Mouse (Mus musculus) gastrocnemius, adult 2 months (tissue): ENCODE data around the gene Ccdc115. TPM values are rescaled to one million over a fixed set of nuclear protein-coding genes. Genes with fewer than 3 reads are reported as not detected.

Experiments
- DNase-seq: peaks from one replicate; pipeline ENCODE4 v3.0.0; 2022
- H3K27ac ChIP-seq: fragments of 200-600 bp; 2 replicates; pipeline ENCODE4 v1.8.1; 2022; ENCODE audit warnings: mild to moderate bottlenecking
- H3K4me3 ChIP-seq: fragments of 200-600 bp; 2 replicates; pipeline ENCODE4 v1.8.1; 2022; ENCODE audit warnings: mild to moderate bottlenecking, moderate library complexity
- CTCF ChIP-seq: fragments of 200-600 bp; IDR thresholded peaks from 2 replicates; pipeline ENCODE4 v1.8.1; 2022; ENCODE audit warnings: antibody characterized with exemption, mild to moderate bottlenecking, moderate library complexity
- intact Hi-C: fragments of 180-260 bp; cut with DNase I; formaldehyde crosslinking; loops from one replicate; pipeline ENCODE4 v1.15.1; 2025
- total RNA-seq, 2 experiments: library from RNA; stranded (reverse); gene quantifications; 2 replicates each; pipeline ENCODE4 v1.2.3; 2021

Ccdc115 gene
- total RNA-seq, 2 experiments from 2014 or later, result 10.8 to 13.6 TPM

DNA sequence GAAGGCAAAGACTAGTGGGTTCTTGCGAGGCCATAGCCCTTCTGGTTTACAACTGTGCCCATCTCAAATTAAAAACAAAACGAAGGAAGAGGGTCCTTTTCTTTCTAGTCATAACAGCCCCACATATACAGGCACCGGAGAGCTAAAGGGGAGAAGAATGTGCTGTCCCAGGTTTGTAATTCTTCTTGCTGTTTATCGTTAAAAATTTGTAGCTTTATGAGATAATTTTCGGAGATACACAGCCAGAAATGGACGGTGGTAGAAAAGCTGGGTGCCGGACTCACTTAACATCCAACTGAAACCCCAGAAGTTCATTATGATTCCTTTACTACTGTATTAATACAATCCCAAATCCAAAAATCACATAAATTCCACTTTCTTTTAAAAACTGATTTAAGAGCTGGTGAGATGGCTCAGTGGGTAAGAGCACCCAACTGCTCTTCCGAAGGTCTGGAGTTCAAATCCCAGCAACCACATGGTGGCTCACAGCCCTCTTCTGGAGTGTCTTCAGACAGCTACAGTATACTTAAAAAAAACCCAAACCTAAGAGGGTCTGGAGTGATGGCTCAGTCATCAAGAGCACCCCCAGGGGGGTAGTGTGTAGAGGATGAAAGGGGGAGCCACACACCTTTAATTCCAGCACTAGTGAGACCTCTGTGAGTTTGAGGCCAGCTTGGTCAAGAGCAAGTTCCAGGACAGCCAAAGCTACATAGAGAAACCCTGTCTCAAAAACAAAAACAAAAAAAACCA is 3.9 kb downstream of the Ccdc115 start:
- DNase-seq, result no peak
- TF ChIP-seq CTCF, result no peak
- Histone ChIP-seq H3K27ac (peak overlapping the region; percentile 81), H3K4me3 (peak overlapping the region; percentile 80)
- intact Hi-C loops, result loop anchor here (10.0 kb wide), 3 partner anchors 311 to 431 kb away; partner anchors contain the start of genes Fam168b and Plekhb2

DNA sequence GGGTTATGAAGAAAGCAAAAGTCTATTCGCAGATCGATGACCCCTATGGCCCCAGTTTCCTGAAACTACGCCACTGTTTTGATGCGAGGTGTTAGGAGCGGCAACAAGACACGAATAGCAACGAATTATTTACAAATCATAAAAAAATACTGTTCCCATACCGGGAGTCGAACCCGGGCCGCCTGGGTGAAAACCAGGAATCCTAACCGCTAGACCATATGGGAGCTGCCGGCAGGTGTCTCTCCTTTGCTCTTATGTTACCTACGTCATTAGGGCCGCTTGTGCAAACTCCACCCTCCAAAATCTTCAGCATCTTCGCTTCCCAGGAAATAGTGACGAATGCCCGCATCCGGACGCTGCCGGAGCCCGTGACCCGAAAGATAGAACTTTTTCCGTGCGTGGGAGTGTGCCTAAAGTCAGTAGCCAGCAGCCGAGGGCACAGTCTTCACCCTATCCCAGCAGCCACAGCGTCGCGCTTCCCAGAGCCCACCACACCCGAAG is 4.8 kb downstream of the Ccdc115 start:
- DNase-seq, result peak; percentile 82
- TF ChIP-seq CTCF, result no peak
- intact Hi-C loops, result loop anchor here (10.0 kb wide), 3 partner anchors 310 to 430 kb away; partner anchors contain the start of genes Fam168b and Plekhb2
- Histone ChIP-seq H3K27ac (peak overlapping the region; percentile 81), H3K4me3 (peak overlapping the region; percentile 80)

DNA sequence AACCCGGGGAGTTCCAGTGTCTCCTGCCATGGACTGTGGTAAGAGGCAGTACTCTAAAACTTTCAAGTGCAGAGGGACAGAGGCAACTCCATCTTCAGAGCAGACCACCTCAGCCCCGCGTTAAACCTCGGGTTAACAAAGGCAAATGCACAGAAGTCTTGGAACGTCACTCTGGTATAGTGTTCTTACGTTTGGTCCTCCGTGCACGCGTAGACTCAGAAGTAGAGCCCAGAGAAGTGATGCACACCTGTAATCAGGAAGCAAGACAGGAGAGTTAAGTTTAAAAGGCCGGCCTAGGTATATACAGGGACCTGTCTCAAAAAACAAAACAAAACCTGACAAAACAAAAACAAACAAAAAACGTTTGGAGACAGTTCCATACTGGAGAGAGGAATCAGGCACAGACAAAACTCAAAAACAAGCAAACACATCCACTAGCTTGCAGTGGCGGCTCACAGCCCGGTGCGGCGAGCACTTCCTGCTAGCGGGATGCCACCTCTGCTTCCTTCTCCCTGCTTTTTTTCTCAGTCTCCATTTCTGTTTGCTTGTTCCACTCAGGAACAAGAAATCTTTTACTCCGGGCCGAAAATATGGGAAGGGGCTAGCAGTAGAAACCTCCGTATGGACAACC is 5.5 kb downstream of the Ccdc115 start:
- Histone ChIP-seq H3K4me3 (peak overlapping the region; percentile 80), H3K27ac (peak overlapping the region; percentile 81)
- no peak for DNase-seq
- no peak for TF ChIP-seq CTCF
- intact Hi-C loops, result loop anchor here (10.0 kb wide), 3 partner anchors 309 to 429 kb away; partner anchors contain the start of genes Fam168b and Plekhb2

DNA sequence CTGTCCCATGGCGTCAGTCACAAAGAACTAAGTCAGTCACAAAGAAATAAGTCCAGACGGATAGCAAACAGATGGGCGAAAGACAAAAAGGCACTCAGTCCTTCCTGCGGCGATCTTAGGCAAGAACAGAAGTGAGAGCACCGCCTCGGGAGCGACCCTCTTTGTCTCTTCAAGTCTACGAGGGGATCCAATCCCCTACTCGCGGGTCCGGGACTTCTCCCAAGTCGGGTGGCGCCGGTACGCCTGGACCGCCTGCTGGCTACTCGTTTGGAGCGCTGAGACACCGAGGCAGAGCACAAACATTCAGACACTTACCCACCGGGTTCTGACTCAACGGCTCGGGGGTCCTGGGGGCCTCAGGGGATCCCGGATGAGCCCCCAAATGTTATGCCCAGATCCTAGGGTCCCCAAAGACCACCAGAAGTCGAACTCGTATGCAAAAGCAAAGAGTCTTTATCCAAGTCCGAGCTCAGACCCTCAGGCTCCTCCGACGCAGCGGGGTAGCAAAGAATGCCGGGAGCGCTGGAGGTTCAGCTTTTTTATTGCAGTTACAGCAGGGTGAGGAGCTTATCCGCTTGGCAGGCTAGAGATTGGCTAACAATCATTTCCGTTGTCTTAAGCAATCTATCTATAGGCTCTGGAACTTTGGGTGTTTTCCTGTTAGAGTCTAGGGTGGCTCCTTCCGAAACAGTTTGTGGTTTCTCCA is 6.5 kb downstream of the Ccdc115 start:
- peak overlapping the region; percentile 80 for H3K4me3 ChIP-seq
- peak overlapping the region; percentile 77 for H3K27ac ChIP-seq
- no peak for TF ChIP-seq CTCF
- DNase-seq, result peak; percentile 36
- intact Hi-C loops, result loop anchor here (10.0 kb wide), 3 partner anchors 308 to 428 kb away; partner anchors contain the start of genes Fam168b and Plekhb2

DNA sequence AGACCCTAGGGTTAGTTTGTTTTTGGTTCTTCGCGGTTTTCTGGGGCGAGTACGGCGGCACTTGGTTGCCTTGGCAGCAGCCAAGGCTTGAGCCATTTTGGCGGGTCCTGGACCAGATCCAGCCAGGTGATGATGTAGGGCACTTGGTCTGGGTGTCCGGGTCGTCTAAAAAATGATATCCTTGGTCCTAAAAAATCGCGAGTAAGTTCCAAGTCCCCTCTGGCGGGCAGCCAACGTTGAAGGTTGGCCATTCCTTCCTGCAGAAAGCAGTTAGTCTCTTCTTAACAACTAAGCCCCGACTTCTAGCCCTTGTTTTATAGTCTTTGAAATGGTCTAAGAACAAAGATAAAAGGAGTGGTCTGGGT is 7.1 kb downstream of the Ccdc115 start:
- no peak for TF ChIP-seq CTCF
- DNase-seq, result peak; percentile 50
- peak overlapping the region; percentile 77 for H3K27ac ChIP-seq
- peak overlapping the region; percentile 80 for H3K4me3 ChIP-seq
- intact Hi-C loops, result loop anchor here (10.0 kb wide), 3 partner anchors 308 to 428 kb away; partner anchors contain the start of genes Fam168b and Plekhb2

DNA sequence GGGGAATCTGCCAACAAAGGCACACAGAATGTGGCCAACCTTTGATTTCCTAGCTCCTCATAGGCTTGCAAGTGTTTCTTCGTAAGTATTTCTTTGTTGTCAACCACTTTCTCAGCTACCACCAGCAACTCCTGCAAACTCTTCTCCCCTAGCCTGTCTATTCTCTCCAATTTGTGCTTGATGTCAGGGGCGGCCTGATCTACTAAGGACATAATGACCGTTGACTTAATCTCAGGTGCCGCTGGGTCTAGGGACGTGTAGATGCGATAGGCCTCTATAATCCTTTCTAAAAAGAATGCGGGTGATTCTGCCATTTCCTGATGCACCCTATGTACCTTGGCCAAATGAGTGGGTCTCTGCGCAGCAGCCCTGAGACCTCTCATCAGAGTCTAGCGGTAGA is 8.0 kb downstream of the Ccdc115 start:
- no peak for TF ChIP-seq CTCF
- no peak overlapping the region for H3K27ac ChIP-seq
- no peak for DNase-seq
- no peak overlapping the region for H3K4me3 ChIP-seq
- intact Hi-C loops, result loop anchor here (10.0 kb wide), 3 partner anchors 307 to 427 kb away; partner anchors contain the start of genes Fam168b and Plekhb2

DNA sequence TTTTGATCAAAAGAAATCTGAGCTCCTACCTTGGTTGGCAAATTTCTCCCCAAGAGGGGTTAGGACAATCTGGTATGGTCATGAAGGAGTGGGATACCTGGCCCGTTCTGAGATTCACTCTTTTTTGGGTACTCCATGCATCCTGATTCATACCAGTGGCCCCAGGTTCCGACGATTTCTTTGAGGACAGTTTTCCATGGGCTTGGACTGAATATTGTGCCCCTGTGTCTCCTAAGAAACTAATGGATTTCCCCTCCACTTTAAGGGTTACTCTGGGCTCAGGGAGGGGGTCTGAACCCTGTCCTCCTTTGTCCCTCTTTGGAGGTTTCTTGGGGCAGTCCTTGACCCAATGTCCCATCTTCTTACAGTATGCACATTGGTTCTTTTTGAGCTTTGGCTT is 8.5 kb downstream of the Ccdc115 start:
- no peak for DNase-seq
- intact Hi-C loops, result loop anchor here (10.0 kb wide), 3 partner anchors 306 to 426 kb away; partner anchors contain the start of genes Fam168b and Plekhb2
- no peak for TF ChIP-seq CTCF
- Histone ChIP-seq H3K27ac (no peak overlapping the region), H3K4me3 (no peak overlapping the region)

DNA sequence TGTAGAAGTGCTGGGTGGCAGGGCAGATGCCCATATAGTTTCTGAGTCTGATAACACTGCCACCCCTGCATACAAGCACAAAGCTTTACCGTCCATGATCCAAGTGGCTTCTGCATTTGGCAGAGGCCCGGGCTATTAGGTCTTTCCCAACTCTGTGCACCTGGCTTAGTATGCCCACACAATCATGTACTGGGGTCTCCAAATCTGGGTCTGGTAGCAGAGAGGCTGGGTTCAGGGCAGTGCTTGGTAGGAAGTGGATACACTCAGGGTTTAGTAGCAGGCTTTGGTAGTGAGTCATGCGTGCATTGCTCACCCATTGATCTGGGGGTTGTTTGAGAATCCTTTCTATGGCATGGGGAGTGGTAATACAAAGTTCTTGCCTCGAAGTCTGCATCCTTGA is 10.2 kb downstream of the Ccdc115 start:
- no peak for TF ChIP-seq CTCF
- H3K27ac ChIP-seq, result no peak overlapping the region
- intact Hi-C loops, result no loop called here
- DNase-seq, result no peak
- H3K4me3 ChIP-seq, result no peak overlapping the region

DNA sequence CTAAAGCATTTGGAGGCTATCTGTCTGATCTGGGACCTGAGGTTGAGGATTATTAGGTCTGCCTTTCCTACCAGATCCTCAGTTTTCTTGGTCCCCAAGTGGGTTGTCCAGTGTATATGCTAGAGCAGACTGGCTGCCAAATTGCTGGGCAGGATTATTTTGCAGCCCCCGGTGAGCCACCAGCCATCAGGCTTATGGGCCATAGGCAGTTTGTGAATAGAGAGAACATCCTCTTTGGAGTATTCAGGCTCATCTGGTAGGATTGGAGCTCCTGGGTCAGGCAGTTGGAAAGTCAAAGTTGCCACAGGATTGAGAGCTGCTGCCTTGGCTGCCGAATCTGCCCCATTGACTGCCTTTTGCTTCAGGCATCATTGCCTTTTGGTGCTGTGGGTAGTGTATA is 11.0 kb downstream of the Ccdc115 start:
- no peak overlapping the region for H3K27ac ChIP-seq
- no peak overlapping the region for H3K4me3 ChIP-seq
- TF ChIP-seq CTCF, result no peak
- DNase-seq, result no peak
- intact Hi-C loops, result no loop called here

DNA sequence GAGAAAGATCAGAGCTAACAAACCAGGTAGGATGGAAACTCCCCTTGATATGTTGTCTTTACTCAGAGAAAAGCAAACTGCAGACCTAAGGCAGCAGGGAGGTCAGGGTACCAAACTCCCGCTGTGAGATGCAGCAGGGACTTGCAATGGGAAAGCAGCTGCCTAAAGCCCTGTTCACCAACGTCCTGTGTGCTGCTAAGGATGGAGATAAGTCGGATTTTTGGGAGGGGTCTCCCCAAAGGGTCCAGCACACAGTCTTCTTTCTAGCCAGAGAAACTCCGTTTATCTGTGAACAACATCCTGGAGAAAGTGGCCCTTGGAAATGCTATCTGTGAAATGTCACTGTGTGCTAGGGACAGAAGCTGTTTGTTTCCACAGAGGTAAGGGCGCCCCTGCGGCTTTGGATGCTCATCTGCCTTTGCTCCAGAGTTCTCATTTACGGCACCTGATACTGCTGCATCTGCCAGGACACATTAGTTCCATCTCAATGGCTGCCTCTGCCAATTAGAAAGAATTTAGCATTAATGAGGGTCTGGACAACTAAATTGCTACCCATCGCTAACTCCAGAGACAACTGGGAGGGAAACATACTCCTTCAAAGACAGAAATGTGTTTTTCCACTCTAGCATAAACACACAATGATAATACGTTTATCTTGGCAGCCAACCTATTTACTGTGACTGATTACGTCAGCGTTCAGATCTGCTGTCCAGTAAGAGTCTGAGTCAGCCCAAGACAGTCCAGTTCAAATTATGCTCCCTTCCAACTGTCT is 40.1 kb downstream of the Ccdc115 start:
- no peak for DNase-seq
- Histone ChIP-seq H3K27ac (no peak overlapping the region), H3K4me3 (peak overlapping the region; percentile 22; the same call in 1 of the 2 replicates)
- intact Hi-C loops, result no loop called here
- TF ChIP-seq CTCF, result no peak

DNA sequence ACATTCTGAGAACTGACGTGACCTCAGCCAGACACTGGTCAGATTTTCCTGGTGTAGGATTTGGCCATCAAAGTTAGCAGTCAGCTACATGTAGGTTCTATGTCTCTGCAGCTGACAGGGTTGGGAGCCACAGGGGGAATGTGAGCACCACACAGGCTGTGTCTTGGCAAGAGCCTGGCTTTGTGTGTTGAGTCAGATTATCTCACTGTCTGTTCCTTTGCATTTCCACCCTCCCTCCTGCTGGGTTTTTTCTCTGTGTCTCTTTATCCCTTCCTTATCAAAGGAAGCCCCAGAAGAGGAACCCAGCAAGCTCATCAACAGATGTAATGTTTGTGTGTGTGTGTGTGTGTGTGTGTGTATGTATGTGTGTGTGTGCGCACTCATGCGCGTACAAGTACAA is 43.2 kb downstream of the Ccdc115 start:
- intact Hi-C loops, result no loop called here

More for the DNA sequence above, 43.2 kb downstream of the Ccdc115 start:
- no peak overlapping the region for H3K27ac ChIP-seq
- no peak for TF ChIP-seq CTCF
- no peak for DNase-seq
- H3K4me3 ChIP-seq, result no peak overlapping the region
